Mouse (Mus musculus) adrenal gland, adult 2 months (tissue): ENCODE measurements at regions not wholly inside any gene's neighbourhood (a gene's known extent, or its start where the extent isn't known, plus 50 kb on each side); places are given as distances from the start of the nearest gene placed in this dataset.

Source experiments
- DNase-seq: peaks from one replicate; pipeline ENCODE4 v3.0.0; 2021

DNA sequence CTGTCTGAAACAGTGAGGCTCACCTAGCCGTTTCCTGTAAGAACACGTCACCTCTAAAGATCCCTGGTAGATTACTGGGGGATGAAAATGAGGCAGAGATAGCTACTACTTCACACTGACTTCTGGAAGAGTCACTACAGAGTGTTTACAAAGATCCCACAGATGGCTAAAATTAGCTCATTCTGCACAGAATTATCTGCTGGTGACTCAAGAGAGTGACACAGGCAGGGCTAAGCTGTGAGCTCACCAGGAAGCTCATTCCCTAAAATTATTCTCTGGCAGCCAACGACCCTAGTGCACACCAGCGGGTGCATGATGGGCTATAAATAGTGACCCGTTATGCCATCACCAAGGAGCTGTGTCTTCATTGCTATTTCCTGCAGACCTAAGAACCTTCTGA, 53.2 kb upstream of the Ddah1 start:
- DNase-seq: peak; percentile 10

DNA sequence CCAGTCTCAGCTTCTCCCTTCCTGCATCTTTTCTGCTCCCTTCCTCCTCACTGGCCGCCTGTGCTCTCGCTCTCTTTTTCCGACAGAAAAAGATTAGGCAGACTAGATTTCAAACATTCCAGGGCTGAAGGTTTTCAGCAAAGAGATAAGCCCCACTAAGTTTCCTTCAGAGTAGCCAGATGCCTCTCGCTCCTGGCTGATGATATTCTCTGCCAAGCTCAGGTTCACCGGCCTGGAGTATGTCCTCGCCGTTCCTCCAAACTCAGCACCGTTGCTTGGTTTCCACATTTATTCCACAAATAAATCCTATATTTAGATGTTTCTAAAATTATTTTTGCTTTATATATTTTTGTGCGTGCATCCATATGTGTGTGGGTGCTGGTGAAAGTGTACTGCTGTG, 54.3 kb upstream of the Ccn1 start:
- DNase-seq: no peak

DNA sequence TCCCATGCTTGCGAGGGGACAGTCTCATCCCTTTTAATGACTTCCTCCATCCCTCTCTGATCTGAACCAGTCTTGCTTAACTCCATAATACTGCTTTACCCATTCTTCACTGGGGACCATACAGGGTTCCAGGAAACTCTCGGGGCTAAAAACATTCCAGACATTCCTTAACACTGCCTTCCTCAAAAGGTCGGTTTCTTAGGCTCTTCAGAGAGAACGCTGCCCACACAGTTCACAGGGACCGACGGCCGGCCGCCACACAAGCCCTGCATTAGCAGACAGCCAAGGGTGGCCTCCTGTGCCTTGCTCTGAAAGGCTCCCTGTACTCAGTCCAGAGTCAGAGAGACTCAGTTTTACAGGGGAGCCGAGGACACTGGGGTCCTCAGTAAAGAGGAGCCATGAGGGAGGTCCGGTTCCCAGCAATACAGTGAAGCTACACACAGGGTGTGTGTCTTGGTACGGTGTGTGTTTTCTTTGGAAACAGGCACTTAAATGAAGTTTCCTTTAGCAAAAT, 53.7 kb upstream of the Ccn1 start:
- DNase-seq: no peak

DNA sequence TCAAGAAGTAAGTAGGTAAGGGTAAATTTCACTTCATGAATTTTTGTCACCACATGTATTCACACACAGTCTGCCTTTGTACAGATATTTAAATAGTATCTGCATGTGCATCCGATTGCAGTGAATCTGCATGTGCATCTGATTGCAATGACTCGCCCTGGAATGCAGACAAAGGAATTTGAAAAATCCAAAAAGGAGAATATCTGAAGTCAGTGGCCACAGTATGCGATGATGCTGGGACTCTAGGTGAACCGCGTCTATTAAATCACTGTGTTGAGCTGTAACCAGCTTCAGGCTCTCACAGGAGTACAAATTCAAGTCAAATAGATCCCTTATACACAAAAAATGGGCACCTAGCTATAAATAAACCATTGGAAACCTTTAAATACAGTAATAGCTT, 53.0 kb upstream of the Ccn1 start:
- DNase-seq: no peak

DNA sequence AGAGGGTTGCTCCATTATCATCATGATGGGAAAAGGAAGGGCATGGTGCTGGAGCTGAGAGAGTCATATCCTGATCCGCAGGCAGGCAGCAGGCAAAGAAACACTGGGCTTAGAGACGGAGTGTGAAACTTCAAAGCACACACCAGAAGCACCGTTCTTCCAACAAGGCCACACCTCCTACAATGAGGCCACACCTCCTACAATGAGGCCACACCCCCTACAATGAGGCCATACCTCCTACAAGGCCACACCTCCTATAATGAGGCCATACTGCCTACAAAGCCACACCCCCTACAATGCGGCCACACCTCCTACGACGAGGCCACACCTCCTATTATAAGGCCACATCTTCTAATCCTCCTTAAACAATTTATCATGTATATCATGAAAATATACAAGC, 52.2 kb upstream of the Ccn1 start:
- no peak for DNase-seq
